Mouse (Mus musculus) embryonic fibroblast, embryonic 13.5 days (primary cell): ENCODE measurements around the gene Chrm1.

Experiments
- CTCF ChIP-seq: IDR thresholded peaks from 2 replicates; pipeline ENCODE4 v1.5.1; 2011; ENCODE audit warnings: mild to moderate bottlenecking, control low read depth, low read length, moderate library complexity, borderline replicate concordance; ENCODE audit not compliant: insufficient read depth
- POLR2A ChIP-seq: IDR thresholded peaks from 2 replicates; pipeline ENCODE4 v1.6.1; 2011; ENCODE audit warnings: low read depth, mild to moderate bottlenecking, control low read depth, low read length, moderate library complexity

DNA sequence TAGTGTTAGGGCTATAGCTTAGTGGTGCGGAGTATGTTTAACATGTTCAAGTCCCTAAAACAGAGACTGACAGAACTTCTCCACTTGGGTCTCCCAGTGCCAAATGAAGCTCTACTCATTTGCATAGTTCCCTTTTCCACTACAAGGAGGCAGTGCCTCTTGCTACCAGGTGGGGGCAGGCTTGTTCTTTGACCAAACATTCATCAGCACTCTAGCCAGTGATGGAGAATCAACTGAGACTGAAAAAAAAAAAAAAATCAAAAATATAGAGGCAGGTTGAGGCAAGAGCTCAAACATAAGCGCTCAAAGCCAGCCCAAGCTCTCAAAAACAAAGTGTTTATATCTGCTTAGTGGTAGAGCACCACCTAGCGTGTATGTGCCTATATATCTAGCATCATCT, 54.8 kb downstream of the Chrm1 start:
- peak; percentile 31; the same call in 1 of the 2 replicates for TF ChIP-seq CTCF
- no peak for TF ChIP-seq POLR2A
